Mouse (Mus musculus) midbrain, embryonic 14.5 days (tissue): ENCODE measurements at regions not wholly inside any gene's neighbourhood (a gene's known extent, or its start where the extent isn't known, plus 50 kb on each side); places are given as distances from the start of the nearest gene placed in this dataset.

Source experiments
- ATAC-seq: fragments of 200-750 bp; cut with Nextera tagmentation; 2 replicates; pipeline ENCODE4 v1.8.0; 2017; ENCODE audit warnings: moderate number of reproducible peaks, moderate library complexity; ENCODE audit not compliant: low FRiP score, low TSS enrichment
- DNase-seq: peaks from one replicate; pipeline ENCODE4 v3.0.0-alpha.2; 2015
- H3K27ac ChIP-seq: fragments of 300-500 bp; sonication (generic); replicated peaks from 2 replicates; pipeline ENCODE4 v1.5.1; 2014; ENCODE audit warnings: mild to moderate bottlenecking, low read depth, low read length, moderate library complexity
- H3K27me3 ChIP-seq: fragments of 300-500 bp; sonication (generic); 2 replicates; pipeline ENCODE4 v1.6.1; 2014; ENCODE audit warnings: low read length, control low read depth, mixed read lengths; ENCODE audit not compliant: control insufficient read depth, insufficient read depth
- H3K36me3 ChIP-seq: fragments of 300-500 bp; sonication (generic); 2 replicates; pipeline ENCODE4 v1.6.1; 2014; ENCODE audit warnings: low read length, control low read depth; ENCODE audit not compliant: control insufficient read depth, insufficient read depth
- H3K4me1 ChIP-seq: fragments of 300-500 bp; sonication (generic); 2 replicates; pipeline ENCODE4 v1.6.1; 2014; ENCODE audit warnings: mild to moderate bottlenecking, antibody characterized with exemption, low read length, control low read depth; ENCODE audit not compliant: control insufficient read depth, insufficient read depth
- H3K4me2 ChIP-seq: fragments of 300-500 bp; sonication (generic); 2 replicates; pipeline ENCODE4 v1.6.1; 2014; ENCODE audit warnings: mild to moderate bottlenecking, low read length, moderate library complexity
- H3K4me3 ChIP-seq: fragments of 300-500 bp; sonication (generic); replicated peaks from 2 replicates; pipeline ENCODE4 v1.5.1; 2014; ENCODE audit warnings: low read depth, low read length
- H3K9ac ChIP-seq: fragments of 300-500 bp; sonication (generic); replicated peaks from 2 replicates; pipeline ENCODE4 v1.6.1; 2014; ENCODE audit warnings: mild to moderate bottlenecking, low read length, moderate library complexity
- H3K9me3 ChIP-seq: fragments of 300-500 bp; sonication (generic); 2 replicates; pipeline ENCODE4 v1.6.1; 2016; ENCODE audit warnings: low read length, control low read depth, mixed read lengths; ENCODE audit not compliant: control insufficient read depth
- WGBS: fragments of 180-500 bp; shearing (Covaris S2); extraction: QIAGEN DNeasy Blood & Tissue Kit; methylation state at CpG from one replicate; pipeline ENCODE4 v1.1.7; 2014; 5-methylcytosine and 5-hydroxymethylcytosine counted together

- WGBS: 86% methylated on average over 8 of the region's 8 CpGs
- no peak overlapping the region for H3K27ac ChIP-seq
- H3K4me1 ChIP-seq: peaks cover 11% of the 10 kb centered on the region; the same call in 1 of the 2 replicates
Measured at GRCm38 (mm10) chr15:36394914-36395671, 612.5 kb downstream of the Zfp706 start.

GRCm38 (mm10) chr15:36389775-36390174 lies 617.8 kb downstream of the Zfp706 start:
- DNase-seq (no peak), ATAC-seq (no peak)
- Histone ChIP-seq H3K27ac (no peak overlapping the region), H3K4me1 (no peaks in the 10 kb centered on the region), H3K9ac (no peak overlapping the region), H3K4me2 (no peak overlapping the region), H3K27me3 (no peaks in the 10 kb centered on the region), H3K4me3 (no peak overlapping the region), H3K9me3 (no peaks in the 10 kb centered on the region), H3K36me3 (no peaks in the 10 kb centered on the region)
- 83% methylated on average over 4 of the region's 4 CpGs for WGBS

More at GRCm38 (mm10) chr15:36394914-36395671, 612.5 kb downstream of the Zfp706 start:
- Histone ChIP-seq H3K27me3 (no peaks in the 10 kb centered on the region), H3K36me3 (no peaks in the 10 kb centered on the region), H3K4me2 (no peak overlapping the region), H3K9ac (no peak overlapping the region), H3K9me3 (no peaks in the 10 kb centered on the region), H3K4me3 (no peak overlapping the region)
- DNase-seq (no peak), ATAC-seq (no peak)

GRCm38 (mm10) chr15:36381228-36381671 lies 626.3 kb downstream of the Zfp706 start:
- H3K9me3 ChIP-seq: no peaks in the 10 kb centered on the region
- no peak overlapping the region; the same call in 1 of the 2 replicates for H3K9ac ChIP-seq
- H3K4me1 ChIP-seq: peaks cover 8% of the 10 kb centered on the region; the same call in 1 of the 2 replicates
- no peaks in the 10 kb centered on the region for H3K27me3 ChIP-seq
- H3K36me3 ChIP-seq: no peaks in the 10 kb centered on the region
- peak overlapping the region; percentile 44 for H3K4me2 ChIP-seq
- H3K27ac ChIP-seq: no peak overlapping the region
- 3% methylated on average over 8 of the region's 8 CpGs for WGBS
- H3K4me3 ChIP-seq: no peak overlapping the region
- DNase-seq: no peak
- ATAC-seq: no peak

GRCm38 (mm10) chr15:36380461-36381227 lies 626.9 kb downstream of the Zfp706 start:
- Histone ChIP-seq H3K9ac (no peak overlapping the region; the same call in 1 of the 2 replicates), H3K4me1 (peaks cover 8% of the 10 kb centered on the region; the same call in 1 of the 2 replicates), H3K9me3 (no peaks in the 10 kb centered on the region), H3K27me3 (no peaks in the 10 kb centered on the region), H3K27ac (no peak overlapping the region), H3K36me3 (no peaks in the 10 kb centered on the region), H3K4me2 (peak overlapping the region; percentile 44), H3K4me3 (peak overlapping the region; percentile 15; the same call in 1 of the 2 replicates)
- DNase-seq: peak; percentile 27
- WGBS: 7% methylated on average over 17 of the region's 17 CpGs
- ATAC-seq: no peak

GRCm38 (mm10) chr15:36378640-36379039 lies 628.9 kb downstream of the Zfp706 start:
- 91% methylated on average over 4 of the region's 4 CpGs for WGBS
- H3K36me3 ChIP-seq: no peaks in the 10 kb centered on the region

GRCm38 (mm10) chr15:36376551-36376950 lies 631.0 kb downstream of the Zfp706 start:
- H3K9ac ChIP-seq: no peak overlapping the region
- 65% methylated on average over 6 of the region's 6 CpGs for WGBS
- no peaks in the 10 kb centered on the region for H3K9me3 ChIP-seq
- no peaks in the 10 kb centered on the region for H3K27me3 ChIP-seq
- no peaks in the 10 kb centered on the region for H3K36me3 ChIP-seq
- no peak overlapping the region for H3K27ac ChIP-seq
- ATAC-seq (no peak), DNase-seq (no peak)
- no peak overlapping the region for H3K4me3 ChIP-seq
- H3K4me1 ChIP-seq: peaks cover 25% of the 10 kb centered on the region; the same call in 1 of the 2 replicates
- H3K4me2 ChIP-seq: no peak overlapping the region

More at GRCm38 (mm10) chr15:36378640-36379039, 628.9 kb downstream of the Zfp706 start:
- no peak overlapping the region for H3K9ac ChIP-seq
- DNase-seq: no peak
- no peak overlapping the region for H3K27ac ChIP-seq
- H3K4me2 ChIP-seq: no peak overlapping the region
- H3K4me1 ChIP-seq: peaks cover 25% of the 10 kb centered on the region; the same call in 1 of the 2 replicates
- H3K9me3 ChIP-seq: no peaks in the 10 kb centered on the region
- no peak for ATAC-seq
- no peak overlapping the region for H3K4me3 ChIP-seq
- no peaks in the 10 kb centered on the region for H3K27me3 ChIP-seq

GRCm38 (mm10) chr15:36375549-36375885 lies 632.1 kb downstream of the Zfp706 start:
- Histone ChIP-seq H3K4me2 (peak overlapping the region; percentile 86), H3K4me1 (peaks cover 17% of the 10 kb centered on the region; the same call in 1 of the 2 replicates), H3K27ac (no peak overlapping the region), H3K27me3 (no peaks in the 10 kb centered on the region), H3K4me3 (no peak overlapping the region), H3K9ac (no peak overlapping the region), H3K9me3 (no peaks in the 10 kb centered on the region), H3K36me3 (no peaks in the 10 kb centered on the region)
- no peak for DNase-seq
- 0% methylated on average over 1 of the region's 1 CpGs for WGBS
- ATAC-seq: peak; percentile 26; the same call in 1 of the 2 replicates

- Histone ChIP-seq H3K4me2 (peak overlapping the region; percentile 86), H3K4me3 (peak overlapping the region; percentile 39), H3K36me3 (no peaks in the 10 kb centered on the region), H3K27me3 (no peaks in the 10 kb centered on the region), H3K27ac (0 out of 2 replicates have a peak overlapping the region, but pooled peaks have one; percentile 37), H3K9me3 (no peaks in the 10 kb centered on the region), H3K9ac (peak overlapping the region; percentile 47; the same call in 1 of the 2 replicates), H3K4me1 (peaks cover 17% of the 10 kb centered on the region; the same call in 1 of the 2 replicates)
- ATAC-seq (peak; percentile 62), DNase-seq (peak; percentile 71)
- WGBS: under 1% methylated on average over 20 of the region's 20 CpGs
Measured at GRCm38 (mm10) chr15:36374732-36375548, 632.6 kb downstream of the Zfp706 start.
